Mouse (Mus musculus) urinary bladder, postnatal 25 days (tissue): ENCODE results near the gene Hnf1a.

Experiments
- DNase-seq: peaks from one replicate; pipeline ENCODE4 v3.0.0; 2022; ENCODE audit warnings: low spot score

Gene Hnf1a

DNA sequence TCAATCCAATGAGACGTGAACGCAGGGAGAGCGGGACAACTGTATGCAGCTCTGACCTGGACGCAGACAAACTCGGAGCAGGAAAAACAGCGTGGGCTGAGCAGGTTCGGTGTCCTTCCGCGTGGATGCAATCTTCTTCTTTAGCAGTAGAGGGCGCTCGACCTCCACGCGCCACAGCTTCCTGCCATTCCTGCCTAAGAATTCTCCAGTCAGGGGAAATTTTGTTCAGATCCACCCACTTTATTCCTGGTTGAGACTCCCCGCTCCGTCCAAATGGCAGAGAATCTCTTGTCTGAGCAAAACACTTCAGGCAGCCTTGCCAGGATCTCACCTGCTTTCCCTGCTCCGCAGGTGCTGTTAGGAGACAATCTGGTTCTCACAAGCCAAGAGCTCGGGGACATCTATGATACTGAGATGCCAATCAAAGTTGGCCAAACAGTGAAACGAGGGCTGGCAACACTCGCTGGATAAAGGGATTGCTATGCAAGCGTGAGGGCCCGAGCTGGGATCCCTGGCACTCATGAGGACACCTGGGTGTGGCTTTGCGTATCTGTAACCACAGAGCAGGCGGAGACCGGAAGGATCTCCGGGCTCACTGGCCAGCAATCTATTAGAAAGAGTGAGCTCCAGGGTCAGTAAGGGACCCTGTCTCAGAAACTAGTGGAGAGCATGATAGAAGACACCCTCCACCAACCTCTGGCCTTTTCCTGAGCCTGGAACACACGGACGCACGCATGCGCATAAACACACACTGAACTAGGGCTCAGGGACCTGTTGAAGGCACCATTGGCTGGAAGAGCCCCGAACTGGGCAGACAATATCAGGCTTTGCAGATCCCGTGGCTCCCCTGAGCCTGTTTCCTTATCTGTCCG, 8.6 kb upstream of the Hnf1a start:
- DNase-seq: peak; percentile 65

DNA sequence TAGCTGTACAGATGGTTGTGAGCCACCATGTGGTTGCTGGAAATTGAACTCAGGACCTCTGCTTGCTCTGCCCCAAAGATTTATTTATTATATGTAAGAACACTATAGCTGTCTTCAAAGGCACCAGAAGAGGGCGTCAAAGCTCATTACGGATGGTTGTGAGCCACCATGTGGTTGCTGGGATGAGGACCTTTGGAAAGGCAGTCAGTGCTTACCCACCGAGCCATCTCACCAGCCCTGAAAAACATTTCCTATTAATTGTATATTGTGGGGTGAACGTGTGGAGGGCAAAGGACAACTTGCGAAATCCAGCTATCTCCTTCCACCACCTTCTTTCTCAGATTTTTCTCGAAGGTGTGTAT, 8.0 kb upstream of the Hnf1a start:
- DNase-seq: no peak

DNA sequence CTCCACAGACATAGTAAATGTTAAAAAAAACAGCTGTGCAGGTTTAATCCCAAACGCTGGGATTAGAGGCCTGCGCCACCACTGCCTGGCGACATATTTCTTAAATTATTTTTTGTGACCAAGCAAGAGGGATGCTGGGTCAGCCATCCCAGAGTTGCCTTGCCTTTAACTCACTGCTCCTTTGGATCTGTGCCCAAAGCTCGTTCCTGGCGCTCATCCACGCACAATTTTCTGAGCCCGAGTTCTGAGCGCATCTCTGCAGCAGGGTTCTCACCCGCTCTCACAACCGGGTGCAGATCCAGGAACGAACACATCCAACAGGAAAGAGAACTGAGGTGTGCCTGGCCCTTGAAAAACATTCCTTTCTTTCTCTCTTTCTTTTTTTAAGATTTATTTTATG, 7.6 kb upstream of the Hnf1a start:
- no peak for DNase-seq

DNA sequence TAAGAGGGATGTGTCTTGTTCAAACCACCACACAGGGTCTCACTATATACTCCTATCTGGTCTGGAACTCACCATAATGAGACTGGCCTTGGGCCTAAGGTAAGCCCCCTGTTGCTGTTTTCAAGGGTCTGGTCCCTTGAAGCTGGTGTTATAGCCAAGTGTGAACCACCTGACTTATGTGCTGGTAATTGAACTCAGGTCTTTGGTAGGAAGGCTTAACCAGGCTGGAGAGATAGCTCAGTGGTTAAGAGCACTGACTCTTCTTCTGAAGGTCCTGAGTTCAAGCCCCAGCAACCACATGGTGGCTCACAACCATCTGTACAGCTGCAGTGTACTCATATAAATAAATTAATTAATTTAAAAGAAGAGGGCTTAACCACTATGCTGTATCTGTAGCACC, 6.0 kb upstream of the Hnf1a start:
- DNase-seq: no peak

DNA sequence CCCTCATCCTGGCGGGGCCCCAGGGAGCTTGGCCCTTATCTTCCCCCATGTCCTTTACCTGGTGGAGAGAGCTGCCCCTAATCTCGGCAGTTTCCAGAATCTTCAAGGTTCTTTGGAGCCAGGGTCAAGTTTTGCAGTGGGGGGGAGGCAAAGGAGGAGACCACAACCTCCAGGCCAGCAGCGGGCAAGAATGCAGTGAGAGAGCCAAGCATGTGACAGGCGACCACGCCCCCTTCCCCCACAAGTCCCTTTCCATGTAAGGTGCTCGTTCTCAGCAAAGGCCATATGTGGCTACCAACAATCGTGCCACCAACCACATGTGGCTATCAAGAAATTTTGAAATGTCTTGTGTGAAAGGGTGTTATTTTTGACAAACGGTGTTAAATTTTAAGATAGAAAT, 2.2 kb upstream of the Hnf1a start:
- DNase-seq: no peak

DNA sequence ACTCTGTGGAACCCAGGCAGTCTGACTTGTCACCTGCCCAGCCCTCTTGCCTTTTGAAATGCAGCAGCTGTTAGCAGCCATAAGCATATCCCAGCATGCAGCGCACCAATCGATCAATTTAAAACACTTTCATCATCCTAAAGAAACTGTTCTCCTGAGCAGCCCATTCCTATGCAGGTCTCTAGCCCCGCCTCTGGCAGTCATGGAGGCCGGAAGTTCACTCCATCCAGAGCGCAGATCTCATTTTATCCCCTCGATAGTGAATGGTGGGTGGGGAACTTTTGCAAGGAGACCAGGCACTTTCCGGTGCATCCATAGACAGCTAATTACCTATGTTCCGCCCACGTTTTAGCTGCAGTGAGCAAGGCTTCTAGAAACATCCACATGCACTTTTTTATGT, 1.3 kb upstream of the Hnf1a start:
- DNase-seq: no peak

DNA sequence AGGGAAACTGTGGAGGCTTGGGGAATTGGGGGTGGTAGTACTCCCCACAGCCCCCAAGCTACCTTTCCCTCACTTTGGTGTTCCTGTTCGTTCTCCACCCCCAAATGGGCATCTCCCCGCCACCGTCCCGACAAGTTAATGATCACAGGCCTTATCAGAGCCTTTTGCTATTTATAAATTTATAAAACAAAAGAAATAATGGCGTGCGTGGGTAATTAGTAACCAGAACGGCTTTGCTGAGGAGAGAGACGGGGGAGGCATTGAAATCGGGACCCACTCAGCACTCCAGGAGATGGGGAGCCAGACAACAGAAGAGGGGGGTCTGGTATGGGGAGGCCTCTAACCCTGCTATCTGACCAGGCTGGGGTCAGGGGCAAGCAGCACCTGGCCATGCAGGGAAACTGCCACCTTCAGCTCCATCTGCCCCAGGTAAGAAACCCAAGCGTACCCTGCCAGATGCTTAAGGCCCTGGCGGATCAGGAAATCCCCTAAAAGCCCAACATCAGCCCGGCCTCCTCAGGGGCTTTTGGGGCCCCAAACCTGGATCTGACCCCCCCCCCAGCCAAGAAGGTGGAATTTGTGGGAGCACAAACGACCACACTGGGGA, 1.2 kb downstream of the Hnf1a start:
- no peak for DNase-seq

DNA sequence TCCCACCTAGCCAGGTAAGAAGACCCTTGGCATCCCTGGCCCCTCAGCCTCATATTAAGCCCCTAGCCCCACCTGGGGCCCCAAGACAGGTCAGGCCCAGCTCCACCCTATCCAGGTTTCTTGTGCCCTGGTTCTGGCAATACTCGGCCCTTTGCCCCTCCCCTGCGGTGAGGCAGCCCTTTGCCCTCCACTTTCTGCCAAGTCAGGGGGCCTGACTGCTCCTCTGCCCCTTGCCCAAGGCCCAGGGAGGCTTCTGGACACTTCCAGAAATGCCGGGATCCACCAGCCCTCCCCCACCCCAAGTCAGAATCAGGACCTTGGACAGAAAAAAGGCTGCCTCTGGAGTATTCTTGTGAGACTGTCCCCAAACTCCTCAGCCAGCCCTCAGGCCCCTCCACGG, 1.8 kb downstream of the Hnf1a start:
- DNase-seq: no peak

DNA sequence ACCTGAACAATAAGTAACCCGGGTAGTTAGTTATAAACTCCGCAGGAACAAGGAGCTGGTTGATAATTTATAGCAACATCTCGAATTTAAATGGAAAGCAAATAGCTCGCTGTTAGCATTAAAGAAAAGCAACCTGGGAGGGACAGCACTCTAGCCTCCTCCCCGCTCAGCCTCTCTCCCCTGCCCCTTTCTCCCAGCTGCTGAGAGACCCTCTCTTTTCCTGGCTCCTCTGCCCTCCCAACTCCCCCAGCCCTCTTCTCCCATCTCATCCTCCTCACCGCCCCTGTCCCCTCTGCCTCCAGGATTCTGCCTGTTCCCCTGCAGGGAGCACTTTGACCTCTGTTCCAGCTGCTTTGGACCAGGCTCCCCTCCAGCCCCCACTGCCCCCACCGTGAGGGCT, 2.2 kb downstream of the Hnf1a start:
- no peak for DNase-seq

DNA sequence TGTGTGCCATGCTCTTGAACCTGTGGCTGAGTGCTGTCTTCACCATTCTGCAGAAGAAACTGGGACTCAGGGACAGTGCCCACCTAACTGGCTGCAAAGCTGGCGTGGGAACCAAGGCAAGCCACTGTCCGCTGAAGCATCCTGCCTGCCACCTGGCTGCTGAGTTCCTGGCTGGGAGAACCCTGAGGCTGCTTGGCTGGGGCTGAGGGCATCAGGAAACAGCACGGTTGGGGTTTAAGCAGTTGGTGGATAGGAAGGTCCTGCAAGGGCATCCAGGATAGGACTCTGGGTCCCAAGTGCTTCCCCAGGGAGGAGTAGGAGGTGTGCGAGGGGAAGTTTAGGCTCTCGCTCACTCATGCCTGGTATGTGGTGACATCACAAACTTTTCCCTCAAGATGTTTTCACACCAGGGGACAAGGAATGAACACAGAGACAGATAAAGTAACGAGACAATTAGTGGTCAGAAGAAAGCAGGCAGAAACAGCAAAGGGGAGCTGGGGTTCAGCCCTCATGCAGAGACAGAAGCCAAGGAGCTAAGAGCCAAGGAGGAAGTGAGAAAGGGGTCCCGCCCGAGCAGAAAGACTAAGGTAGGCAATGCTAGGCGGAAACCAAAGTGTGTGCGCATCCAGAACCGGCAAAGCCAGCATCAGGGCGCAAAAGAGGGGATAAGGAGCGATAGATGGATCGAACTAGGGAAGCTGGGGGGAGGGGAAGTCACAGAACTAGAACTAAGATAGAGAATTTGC, 3.2 kb downstream of the Hnf1a start:
- DNase-seq: no peak

DNA sequence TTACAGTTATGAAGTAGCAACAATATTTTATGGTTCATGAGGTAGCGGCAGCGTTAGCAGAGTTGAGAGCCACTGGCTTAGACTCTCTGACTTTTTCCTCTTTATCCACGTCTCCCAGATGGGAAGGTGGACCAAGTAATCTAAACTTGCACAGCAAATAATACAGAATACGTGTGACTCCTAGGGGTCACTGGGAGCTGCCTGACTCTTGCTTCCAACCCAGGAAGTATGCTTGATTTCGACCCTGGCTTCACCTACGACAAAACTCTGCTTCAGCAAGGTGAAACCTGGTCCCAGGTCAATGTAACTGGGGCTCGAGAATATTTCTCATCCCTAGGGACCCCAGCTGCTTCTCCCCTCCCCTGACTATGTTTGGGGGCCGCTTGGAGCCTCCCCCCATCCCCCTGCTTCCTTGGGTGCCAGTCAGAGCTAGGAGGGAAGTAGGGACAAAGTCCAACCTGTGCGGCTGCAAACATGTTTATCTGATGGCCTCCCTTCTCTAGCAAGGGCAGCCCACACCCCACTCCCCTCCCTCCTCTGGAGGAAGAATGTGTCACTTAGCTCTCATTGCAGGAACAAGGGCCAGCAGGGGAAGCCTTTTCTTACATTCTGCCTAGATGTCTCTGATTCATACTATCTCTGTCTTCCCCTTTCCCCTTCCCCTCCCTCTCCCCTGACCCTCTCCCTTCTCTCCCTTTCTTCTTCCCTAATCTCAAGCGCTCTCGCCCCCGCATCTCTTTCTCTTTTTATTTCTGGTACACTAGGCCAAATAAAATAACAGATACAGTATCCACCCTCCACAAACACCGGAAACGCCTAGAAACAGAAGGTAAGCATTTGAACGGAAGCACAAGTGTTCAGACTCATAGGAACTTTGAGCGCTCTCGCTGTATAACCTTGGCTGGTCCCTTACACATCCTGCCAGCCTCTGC, 5.7 kb downstream of the Hnf1a start:
- DNase-seq: no peak

DNA sequence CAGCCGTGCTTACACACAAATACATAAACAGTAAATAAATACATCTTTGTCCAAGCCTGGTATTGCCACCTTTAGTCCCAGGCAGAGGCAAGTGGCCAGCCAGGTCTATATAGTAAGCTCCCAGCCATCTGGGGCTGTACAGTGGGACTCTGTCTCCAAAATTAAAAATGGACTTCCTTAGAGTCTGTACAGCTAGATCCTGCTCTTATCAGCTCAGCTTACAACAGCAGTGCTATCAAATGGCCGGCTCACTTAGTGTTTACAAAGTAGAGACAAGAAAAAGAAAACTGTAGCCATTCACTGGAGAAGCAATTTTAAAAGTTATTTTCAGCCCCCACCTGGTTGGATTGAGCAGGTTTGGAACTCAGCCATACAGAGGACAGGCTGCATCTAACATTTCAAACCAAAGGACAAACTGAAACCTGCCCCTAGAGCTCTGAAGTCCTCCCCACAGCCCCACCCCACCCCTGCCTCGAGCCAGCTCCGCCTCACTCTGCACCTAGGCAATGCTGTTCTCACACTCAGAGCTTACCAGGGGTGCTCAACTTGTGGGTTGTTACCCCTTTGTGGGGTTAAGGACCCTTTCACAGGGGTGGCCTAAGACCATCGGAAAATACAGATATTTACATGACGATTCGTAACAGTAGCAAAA, 6.5 kb downstream of the Hnf1a start:
- no peak for DNase-seq

DNA sequence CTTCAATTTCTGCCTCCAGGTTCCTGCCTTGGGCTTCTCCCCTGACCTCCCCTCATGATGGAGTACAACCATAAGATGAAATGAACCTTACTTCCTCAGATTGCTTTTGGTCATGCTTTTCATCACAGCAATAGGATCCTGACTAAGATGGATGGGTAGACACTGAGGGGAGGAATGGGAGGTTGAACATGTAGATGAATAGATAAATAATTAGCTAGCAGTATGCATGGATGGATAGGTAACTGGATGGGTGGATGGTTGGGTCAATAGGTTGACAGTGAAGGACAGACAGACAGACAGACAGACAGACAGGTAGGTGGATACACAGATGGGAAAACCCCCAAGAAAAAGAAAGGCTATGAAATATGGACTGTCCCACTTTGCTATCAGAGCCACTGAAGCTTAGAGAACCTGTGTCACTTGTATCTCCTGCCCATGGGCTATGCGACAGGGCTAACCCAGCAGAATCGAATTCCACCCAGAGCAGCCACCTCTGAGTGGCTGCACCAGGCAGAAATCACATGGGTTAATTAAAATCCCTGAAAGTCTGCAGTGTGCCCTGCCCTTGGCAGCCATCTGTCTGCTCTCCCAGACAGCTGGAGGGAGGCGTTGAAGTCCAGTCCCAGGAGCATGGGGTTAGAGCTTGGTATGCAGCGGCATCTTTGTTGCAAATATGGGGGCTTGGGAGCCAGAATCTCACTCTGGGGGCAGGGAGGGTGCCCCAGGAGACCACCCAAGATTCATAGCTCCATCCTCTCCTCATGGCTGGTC, 9.1 kb downstream of the Hnf1a start:
- no peak for DNase-seq

DNA sequence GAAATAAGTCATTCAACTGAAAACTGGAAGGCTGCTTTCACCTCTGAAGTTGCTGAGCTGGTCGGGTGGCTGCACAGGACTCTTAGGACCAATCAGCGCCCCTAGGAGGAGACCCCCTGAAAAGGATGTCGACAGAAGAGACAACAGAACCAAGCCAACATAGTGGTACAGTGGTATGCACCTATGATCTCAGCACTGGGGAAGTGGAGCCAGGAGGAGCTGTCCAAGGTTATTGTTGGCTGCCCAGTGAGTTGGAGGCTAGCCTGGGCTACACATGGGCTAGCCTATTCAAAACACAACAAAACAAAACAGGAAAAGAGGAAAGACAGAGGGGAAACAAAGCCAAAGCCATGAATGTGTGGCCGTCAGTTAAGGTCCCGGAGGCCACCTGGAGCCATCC, 12.8 kb downstream of the Hnf1a start:
- no peak for DNase-seq

DNA sequence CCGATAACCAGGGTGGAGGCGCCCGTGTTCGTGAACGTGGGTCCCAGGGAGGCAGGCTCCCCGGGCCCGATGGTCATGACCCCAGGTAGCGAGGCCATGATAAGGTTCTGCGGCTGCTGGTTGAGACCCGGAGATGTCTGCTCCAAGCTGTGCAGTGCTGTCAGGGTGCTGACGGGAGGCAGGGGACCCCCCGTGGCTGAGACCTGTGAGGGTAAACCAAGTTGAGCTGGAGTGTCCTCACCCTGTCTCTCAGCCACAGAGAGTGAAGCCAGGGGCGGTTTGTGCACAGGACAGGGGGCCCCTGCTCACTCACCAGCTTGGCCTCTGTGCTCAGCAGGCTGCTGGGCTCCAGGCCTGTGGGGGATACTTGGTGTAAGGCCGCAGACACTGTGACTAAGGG, 17.6 kb downstream of the Hnf1a start:
- DNase-seq: no peak

DNA sequence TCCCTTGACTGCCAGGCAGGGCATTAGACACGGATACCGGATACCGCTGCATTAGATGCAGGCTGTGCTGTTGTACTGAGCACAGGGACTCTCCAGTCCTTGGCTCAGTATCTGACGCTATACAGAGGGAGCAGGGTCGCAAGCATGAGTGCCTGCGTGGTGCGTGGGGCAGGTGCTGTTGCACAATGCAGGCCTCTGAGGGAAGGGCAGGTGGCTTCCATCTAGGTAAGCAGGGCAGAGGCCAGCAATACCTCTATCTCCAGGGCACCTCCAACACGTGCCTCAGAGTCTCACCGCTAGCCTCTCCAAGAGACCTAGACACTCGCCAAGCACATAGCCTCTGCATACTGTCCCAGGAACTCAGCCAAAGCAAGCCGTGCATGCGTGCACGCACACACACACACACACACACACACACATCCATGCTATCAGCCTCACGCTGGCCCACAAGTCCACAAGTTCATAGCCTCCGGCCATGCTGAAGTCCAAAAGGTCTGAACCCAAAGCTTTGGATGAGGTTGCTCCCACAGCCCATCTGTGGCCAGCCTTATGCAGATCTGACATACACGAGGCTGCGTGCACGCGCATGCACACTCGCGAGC, 19.5 kb downstream of the Hnf1a start:
- no peak for DNase-seq

DNA sequence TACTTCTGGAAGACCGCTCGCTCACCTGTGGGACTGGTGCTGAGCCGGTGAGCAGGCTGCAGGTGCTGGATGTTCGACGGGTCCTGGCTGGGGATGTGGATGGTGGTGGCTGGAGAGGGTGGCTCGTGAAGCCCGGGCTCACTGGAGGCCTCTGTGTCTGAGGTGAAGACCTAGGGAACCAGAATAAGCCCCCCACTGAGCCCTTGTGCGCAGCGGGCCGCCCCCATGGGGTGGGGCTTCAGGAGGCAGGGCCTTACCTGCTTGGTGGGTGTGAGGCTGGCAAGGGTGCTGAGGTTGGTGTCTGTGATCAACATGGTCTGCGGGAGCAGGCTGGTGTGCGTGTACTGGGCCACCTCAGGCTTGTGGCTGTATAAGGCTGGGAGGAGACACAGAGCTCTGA, 20.2 kb downstream of the Hnf1a start:
- no peak for DNase-seq

DNA sequence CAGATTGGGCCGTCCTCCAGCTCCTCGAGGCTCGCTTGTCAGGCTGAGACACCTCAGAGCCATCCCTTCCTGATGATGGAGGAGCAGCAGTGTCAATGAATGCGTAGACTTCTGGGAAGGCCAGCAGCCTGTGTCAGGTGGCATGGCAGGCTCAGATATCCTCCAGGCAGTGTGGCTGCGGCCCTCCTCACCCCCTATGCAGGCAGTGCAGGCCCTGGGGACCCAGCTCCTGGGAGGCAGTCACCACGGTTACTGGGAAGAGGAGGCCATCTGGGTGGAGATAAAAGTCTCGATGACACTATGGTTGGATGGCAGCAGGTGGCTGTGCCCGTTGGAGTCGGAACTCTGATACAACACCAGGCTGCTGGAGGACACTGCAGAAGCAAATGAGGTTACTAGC, 21.1 kb downstream of the Hnf1a start:
- no peak for DNase-seq

DNA sequence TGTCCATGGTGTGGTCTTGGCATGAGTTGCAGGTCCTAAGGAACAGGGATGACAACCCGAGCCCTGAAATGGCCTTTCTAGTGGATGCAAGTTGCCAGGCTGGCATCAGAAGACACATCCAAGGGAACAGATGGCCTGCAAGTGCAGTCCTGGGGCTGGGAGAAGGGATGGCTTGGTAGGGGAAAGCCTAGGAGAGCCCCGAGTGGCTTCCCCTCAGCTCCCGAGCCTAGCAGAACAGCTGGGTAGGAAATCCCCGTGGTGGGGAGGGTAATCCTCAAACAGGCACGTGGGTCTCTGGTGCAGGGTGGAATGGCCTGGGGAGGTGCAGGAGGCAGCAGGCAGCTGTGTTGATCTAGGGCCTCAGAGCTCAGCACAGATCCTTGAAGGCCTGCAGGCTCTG, 21.6 kb downstream of the Hnf1a start:
- DNase-seq: no peak

DNA sequence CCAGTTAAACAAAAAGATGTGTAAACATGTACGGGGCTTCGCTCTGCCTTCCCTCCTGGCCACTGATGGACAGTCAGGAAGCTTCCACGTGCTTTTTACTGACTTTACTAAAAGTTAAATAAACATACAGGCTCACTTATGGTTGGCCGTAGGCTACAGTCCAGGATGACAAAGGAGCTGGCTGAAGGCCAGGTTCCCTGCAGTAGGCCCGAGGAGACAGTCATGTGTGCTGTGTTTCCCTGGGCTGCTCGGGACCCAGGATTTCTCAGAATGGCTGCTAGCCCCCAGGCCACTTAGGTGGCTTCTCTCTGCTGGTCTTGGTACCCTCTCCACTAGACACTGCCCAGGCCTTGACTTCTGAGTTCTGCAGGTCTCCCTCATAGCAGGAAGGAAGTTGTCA, 22.0 kb downstream of the Hnf1a start:
- no peak for DNase-seq
